Mouse (Mus musculus) cortical plate, adult 2 months (tissue): ENCODE results near the gene Gopc.

Source experiments
- CTCF ChIP-seq: fragments of 200-500 bp; IDR thresholded peaks from 2 replicates; pipeline ENCODE4 v1.5.1; 2011; ENCODE audit warnings: mild to moderate bottlenecking, control low read depth, low read length; ENCODE audit not compliant: insufficient read depth; ENCODE audit errors: extremely low read depth
- POLR2A ChIP-seq: fragments of 200-500 bp; IDR thresholded peaks from 2 replicates; pipeline ENCODE4 v1.6.1; 2011; ENCODE audit warnings: mild to moderate bottlenecking, low read length, control low read depth; ENCODE audit not compliant: insufficient read depth; ENCODE audit errors: extremely low read depth

GRCm38 (mm10) chr10:52399722-52400121, 17.8 kb upstream of the Gopc start:
- TF ChIP-seq CTCF, result no peak
- no peak for TF ChIP-seq POLR2A
